Mouse (Mus musculus) liver, embryonic 12.5 days (tissue): ENCODE data around the gene Cnnm3. TPM values are rescaled to one million over a fixed set of nuclear protein-coding genes. Genes with fewer than 3 reads are reported as not detected.

ENCODE experiments used
- ATAC-seq: fragments of 200-750 bp; cut with Nextera tagmentation; 2 replicates; pipeline ENCODE4 v1.8.0; 2017; ENCODE audit warnings: moderate number of reproducible peaks, mild to moderate bottlenecking, moderate library complexity
- H3K27ac ChIP-seq: fragments of 300-500 bp; sonication (generic); 2 replicates; pipeline ENCODE4 v1.5.1; 2016; ENCODE audit warnings: mild to moderate bottlenecking
- H3K27me3 ChIP-seq: fragments of 300-500 bp; sonication (generic); replicated peaks from 2 replicates; pipeline ENCODE4 v1.6.1; 2016; ENCODE audit warnings: mild to moderate bottlenecking, moderate library complexity
- H3K36me3 ChIP-seq: fragments of 300-500 bp; sonication (generic); 2 replicates; pipeline ENCODE4 v1.6.1; 2016; ENCODE audit warnings: mild to moderate bottlenecking, moderate library complexity
- H3K4me1 ChIP-seq: fragments of 300-500 bp; sonication (generic); 2 replicates; pipeline ENCODE4 v1.6.1; 2016
- H3K4me2 ChIP-seq: fragments of 300-500 bp; sonication (generic); 2 replicates; pipeline ENCODE4 v1.6.1; 2016; ENCODE audit warnings: mild to moderate bottlenecking, moderate library complexity
- H3K4me3 ChIP-seq: fragments of 300-500 bp; sonication (generic); 2 replicates; pipeline ENCODE4 v1.5.1; 2016; ENCODE audit warnings: mild to moderate bottlenecking, moderate library complexity
- H3K9ac ChIP-seq: fragments of 300-500 bp; sonication (generic); 2 replicates; pipeline ENCODE4 v1.6.1; 2016; ENCODE audit warnings: mild to moderate bottlenecking, moderate library complexity
- H3K9me3 ChIP-seq: fragments of 300-500 bp; sonication (generic); replicated peaks from 2 replicates; pipeline ENCODE4 v1.6.1; 2016; ENCODE audit warnings: mild to moderate bottlenecking, moderate library complexity
- WGBS: fragments of 180-500 bp; shearing (Covaris S2); methylation state at CpG from one replicate; pipeline ENCODE4 v1.1.7; 2016; ENCODE audit not compliant: insufficient replicate concordance; 5-methylcytosine and 5-hydroxymethylcytosine counted together
- polyA plus RNA-seq: library from polyadenylated mRNA; unstranded; fragments of >200 nt; fragmentation: Nextera tagmentation; extraction: Ambion mirVana; gene quantifications from 2 replicates; pipeline ENCODE4 v1.2.1, GENCODE M21; 2016

The Cnnm3 gene
- polyA plus RNA-seq, 1 experiment from 2014 or later = 1.3 TPM

DNA sequence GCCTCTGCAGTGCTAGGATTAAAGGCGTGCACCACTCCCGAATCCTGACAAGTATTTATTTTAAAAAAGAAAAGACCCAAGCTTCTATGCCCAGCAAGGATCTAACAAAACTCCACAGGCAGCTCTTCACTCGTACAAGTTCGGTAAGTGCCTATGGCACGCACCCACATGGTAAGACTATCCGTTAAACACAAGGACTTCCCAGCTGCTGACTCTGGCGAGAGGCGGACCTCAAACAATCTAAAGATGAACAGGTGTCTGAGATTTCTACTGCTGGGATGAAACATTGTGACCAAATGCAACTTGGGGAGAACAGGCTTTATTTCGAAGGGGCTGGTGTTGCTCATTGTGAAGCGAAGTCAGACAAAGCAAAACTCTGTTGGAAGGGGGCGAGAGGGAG, 28.5 kb downstream of the Cnnm3 start:
- Histone ChIP-seq H3K4me2 (no peak overlapping the region), H3K27me3 (no peaks in the 10 kb centered on the region), H3K36me3 (peaks cover 54% of the 10 kb centered on the region), H3K9me3 (no peaks in the 10 kb centered on the region), H3K9ac (no peak overlapping the region), H3K4me1 (no peaks in the 10 kb centered on the region), H3K27ac (no peak overlapping the region), H3K4me3 (no peak overlapping the region)
- no peak for ATAC-seq
- 84% methylated on average over 11 of the region's 11 CpGs for WGBS

GRCm38 (mm10) chr1:36540807-36541206, 29.1 kb downstream of the Cnnm3 start:
- Histone ChIP-seq H3K9ac (no peak overlapping the region), H3K4me3 (no peak overlapping the region), H3K9me3 (no peaks in the 10 kb centered on the region), H3K36me3 (peaks cover 54% of the 10 kb centered on the region), H3K4me2 (no peak overlapping the region), H3K4me1 (peaks cover 5% of the 10 kb centered on the region), H3K27ac (no peak overlapping the region), H3K27me3 (no peaks in the 10 kb centered on the region)
- 86% methylated on average over 12 of the region's 12 CpGs for WGBS
- ATAC-seq = no peak

GRCm38 (mm10) chr1:36541844-36542243, 30.2 kb downstream of the Cnnm3 start:
- WGBS = 91% methylated on average over 16 of the region's 16 CpGs
- Histone ChIP-seq H3K27ac (no peak overlapping the region), H3K36me3 (peaks cover 54% of the 10 kb centered on the region), H3K9ac (no peak overlapping the region), H3K4me3 (no peak overlapping the region), H3K4me2 (no peak overlapping the region), H3K27me3 (no peaks in the 10 kb centered on the region), H3K4me1 (peaks cover 14% of the 10 kb centered on the region), H3K9me3 (no peaks in the 10 kb centered on the region)
- no peak for ATAC-seq

- ATAC-seq = no peak
- WGBS = 91% methylated on average over 9 of the region's 9 CpGs
- no peak overlapping the region for H3K4me2 ChIP-seq
These were observed 31.3 kb downstream of the Cnnm3 start for GRCm38 (mm10) chr1:36542925-36543324.

GRCm38 (mm10) chr1:36545382-36545781, 33.7 kb downstream of the Cnnm3 start:
- Histone ChIP-seq H3K9me3 (no peaks in the 10 kb centered on the region), H3K4me1 (peaks cover 25% of the 10 kb centered on the region), H3K27ac (no peak overlapping the region), H3K4me2 (peak overlapping the region; percentile 90; the same call in 1 of the 2 replicates), H3K27me3 (no peaks in the 10 kb centered on the region), H3K4me3 (no peak overlapping the region), H3K9ac (no peak overlapping the region), H3K36me3 (peaks cover 43% of the 10 kb centered on the region)
- ATAC-seq = no peak
- WGBS = 37% methylated on average over 2 of the region's 2 CpGs

More at GRCm38 (mm10) chr1:36542925-36543324, 31.3 kb downstream of the Cnnm3 start:
- Histone ChIP-seq H3K9ac (no peak overlapping the region), H3K27me3 (no peaks in the 10 kb centered on the region), H3K9me3 (no peaks in the 10 kb centered on the region), H3K4me1 (peaks cover 20% of the 10 kb centered on the region), H3K4me3 (no peak overlapping the region), H3K27ac (no peak overlapping the region), H3K36me3 (peaks cover 50% of the 10 kb centered on the region)

DNA sequence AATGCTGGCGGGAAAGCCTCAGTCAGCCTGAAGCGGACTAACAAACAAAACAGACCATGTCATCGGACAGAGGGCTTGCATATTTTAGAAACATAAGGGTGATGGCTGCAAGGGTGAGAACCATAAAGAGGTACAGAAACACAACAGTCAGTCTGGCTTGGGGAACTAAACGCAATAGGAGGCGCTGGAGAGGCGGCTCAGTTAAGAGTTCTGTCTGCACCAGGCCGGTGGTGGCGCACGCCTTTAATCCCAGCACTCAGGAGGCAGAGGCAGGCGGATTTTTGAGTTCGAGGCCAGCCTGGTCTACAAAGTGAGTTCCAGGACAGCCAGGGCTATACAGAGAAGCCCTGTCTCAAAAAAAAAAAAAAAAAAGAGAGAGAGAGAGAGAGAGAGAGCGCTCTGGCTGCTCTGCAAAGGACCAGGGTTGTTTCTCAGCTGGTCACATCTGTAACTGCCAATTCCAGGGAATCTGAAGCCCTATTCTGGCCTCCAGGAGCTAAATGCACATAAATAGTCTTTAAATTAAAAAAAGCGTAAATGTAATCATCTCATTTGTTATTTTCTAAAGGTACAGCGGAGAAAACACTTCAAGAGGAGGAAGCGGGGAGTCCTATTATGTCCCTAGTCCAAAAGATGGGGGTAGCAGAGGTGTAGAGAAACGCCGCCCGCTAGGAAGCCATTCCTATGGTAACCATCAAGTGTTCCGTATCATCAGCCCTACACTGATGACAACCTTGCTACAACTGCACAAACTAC, 34.4 kb downstream of the Cnnm3 start:
- Histone ChIP-seq H3K9me3 (no peaks in the 10 kb centered on the region), H3K27ac (no peak overlapping the region), H3K36me3 (peaks cover 44% of the 10 kb centered on the region), H3K9ac (peak overlapping the region; percentile 71), H3K4me3 (peak overlapping the region; percentile 74), H3K4me1 (peaks cover 25% of the 10 kb centered on the region), H3K4me2 (peak overlapping the region; percentile 90), H3K27me3 (no peaks in the 10 kb centered on the region)
- WGBS = 52% methylated on average over 19 of the region's 19 CpGs
- ATAC-seq = no peak

DNA sequence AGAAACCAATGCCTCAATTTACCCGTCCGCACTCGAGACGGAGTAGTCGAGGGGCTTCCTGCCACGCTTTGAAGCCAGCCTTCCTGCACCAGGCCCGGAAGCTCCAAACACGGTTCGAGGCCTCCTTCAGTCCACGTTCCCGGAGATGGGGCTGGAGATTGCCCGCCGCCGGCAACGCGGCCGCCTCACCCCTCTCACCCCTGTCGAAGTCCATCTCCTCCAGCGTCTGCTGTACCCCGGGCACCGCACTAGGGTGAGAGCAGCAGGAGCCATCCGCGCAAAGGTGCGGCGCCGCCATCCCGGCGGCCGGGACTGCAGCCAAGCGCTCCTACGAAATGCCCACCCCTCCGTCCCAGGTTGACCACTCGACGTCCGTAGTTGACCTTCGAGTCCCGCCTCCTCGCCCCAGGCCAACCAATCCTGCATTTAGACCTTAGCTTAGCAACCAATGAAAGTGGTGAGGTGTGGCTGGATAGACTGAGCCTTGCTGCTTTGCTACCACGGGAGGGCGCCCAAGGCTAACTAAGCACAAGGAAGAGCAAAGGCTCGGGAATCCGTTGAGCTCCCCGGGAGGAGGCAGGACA, 35.3 kb downstream of the Cnnm3 start, which contains the start of gene Ankrd39:
TSS of gene Ankrd39 (minus strand) at position 558 of the 584 bp plus-strand sequence.
- Histone ChIP-seq H3K27me3 (no peaks in the 10 kb centered on the region), H3K4me2 (peak within 1 kb of the TSS; percentile 90), H3K9me3 (no peaks in the 10 kb centered on the region), H3K27ac (peak within 1 kb of the TSS; percentile 49), H3K9ac (peak within 1 kb of the TSS; percentile 71), H3K36me3 (peaks cover 43% of the 10 kb centered on the region), H3K4me1 (peaks cover 25% of the 10 kb centered on the region), H3K4me3 (peak within 1 kb of the TSS; percentile 74)
- WGBS = 0% methylated on average over 43 of the region's 43 CpGs
- ATAC-seq = peak; percentile 99

GRCm38 (mm10) chr1:36547981-36548598, 36.4 kb downstream of the Cnnm3 start:
- Histone ChIP-seq H3K36me3 (peaks cover 43% of the 10 kb centered on the region), H3K4me2 (no peak overlapping the region), H3K4me3 (no peak overlapping the region), H3K4me1 (peaks cover 25% of the 10 kb centered on the region), H3K27me3 (no peaks in the 10 kb centered on the region), H3K27ac (no peak overlapping the region), H3K9me3 (no peaks in the 10 kb centered on the region), H3K9ac (no peak overlapping the region)
- 67% methylated on average over 9 of the region's 9 CpGs for WGBS
- no peak for ATAC-seq

- peaks cover 49% of the 10 kb centered on the region for H3K36me3 ChIP-seq
- WGBS = 70% methylated on average over 8 of the region's 8 CpGs
These were observed 37.1 kb downstream of the Cnnm3 start for GRCm38 (mm10) chr1:36548771-36549170.

GRCm38 (mm10) chr1:36549491-36549890, 37.8 kb downstream of the Cnnm3 start:
- H3K9ac ChIP-seq = no peak overlapping the region
- H3K27ac ChIP-seq = no peak overlapping the region
- no peak for ATAC-seq
- H3K4me3 ChIP-seq = no peak overlapping the region
- peaks cover 57% of the 10 kb centered on the region for H3K36me3 ChIP-seq
- H3K27me3 ChIP-seq = peaks cover 13% of the 10 kb centered on the region
- no peaks in the 10 kb centered on the region for H3K9me3 ChIP-seq
- WGBS = 77% methylated on average over 18 of the region's 18 CpGs
- peaks cover 25% of the 10 kb centered on the region for H3K4me1 ChIP-seq
- no peak overlapping the region for H3K4me2 ChIP-seq

More at GRCm38 (mm10) chr1:36548771-36549170, 37.1 kb downstream of the Cnnm3 start:
- Histone ChIP-seq H3K27me3 (peaks cover 6% of the 10 kb centered on the region), H3K4me1 (peaks cover 25% of the 10 kb centered on the region), H3K9ac (no peak overlapping the region), H3K9me3 (no peaks in the 10 kb centered on the region), H3K27ac (no peak overlapping the region), H3K4me2 (no peak overlapping the region), H3K4me3 (no peak overlapping the region)
- ATAC-seq = no peak

DNA sequence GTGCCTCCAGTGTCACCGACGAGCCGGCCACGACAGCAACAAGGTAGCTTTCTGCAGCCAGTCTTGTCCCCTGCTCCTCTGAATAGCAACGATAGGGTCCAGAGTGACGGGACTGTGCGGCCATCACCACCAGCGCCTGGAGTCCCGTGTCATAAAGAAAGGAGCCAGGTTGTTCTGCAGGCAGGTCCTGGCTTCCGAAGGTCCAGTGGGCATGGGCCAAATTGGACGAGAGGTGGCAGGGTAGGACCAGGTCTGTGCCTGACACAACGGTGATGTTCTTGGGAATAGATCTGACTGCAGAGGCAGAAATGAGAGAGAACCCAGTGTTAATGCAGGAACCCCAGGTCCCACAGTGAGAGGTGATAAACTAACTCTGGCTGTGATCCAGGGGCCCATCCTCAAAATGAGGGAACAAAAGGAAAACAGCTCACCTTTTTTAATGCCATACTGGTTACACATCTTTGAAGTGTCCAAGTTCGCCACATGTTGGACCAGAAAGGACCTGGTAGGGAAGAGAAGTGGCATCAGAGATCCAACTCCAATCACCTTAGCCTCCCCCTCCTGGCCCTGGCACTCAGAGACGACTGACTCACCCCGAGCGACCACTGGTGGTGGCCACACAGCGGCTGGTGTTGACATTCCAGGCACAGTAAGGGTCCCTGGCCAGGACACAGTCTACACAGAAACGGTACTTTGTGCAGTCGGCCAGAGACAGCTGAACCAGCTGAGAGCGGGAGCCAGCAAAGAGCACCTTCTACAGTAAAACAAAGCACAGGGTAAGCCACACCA, 38.6 kb downstream of the Cnnm3 start:
- H3K27ac ChIP-seq = no peak overlapping the region
- H3K27me3 ChIP-seq = peaks cover 21% of the 10 kb centered on the region
- no peak overlapping the region for H3K9ac ChIP-seq
- WGBS = 79% methylated on average over 20 of the region's 20 CpGs
- peaks cover 59% of the 10 kb centered on the region for H3K36me3 ChIP-seq
- no peak for ATAC-seq
- no peaks in the 10 kb centered on the region for H3K9me3 ChIP-seq
- no peak overlapping the region for H3K4me2 ChIP-seq
- H3K4me3 ChIP-seq = no peak overlapping the region
- H3K4me1 ChIP-seq = peaks cover 31% of the 10 kb centered on the region
